15 mouse cellular contexts compared by ENCODE assay signal in genomic region chr9:69757254-69757653, GRCm38 (mm10). TPM values are rescaled to one million over a fixed set of nuclear protein-coding genes. Genes with fewer than 3 reads are reported as not detected.
A peak's percentile ranks its signal among the peaks of the same experiment; 100 is the strongest.
DNase-seq lines count a peak whose midpoint lies in the region; ATAC-seq and TF ChIP-seq lines count a peak whose summit lies in the region.
"Had no signal": no experiment of that assay in that cellular context is flagged by ENCODE, and none has a peak within 500 bp of the region (broad histone marks: within the 10 kb centered on the region; RNA-seq: fewer than 3 reads in every experiment).

No protein-coding gene starts in this region.

- ATAC-seq in forebrain, postnatal 0 days, result no peak
- ATAC-seq in forebrain, embryonic 13.5 days, result no peak
- no peak for ATAC-seq in hindbrain, embryonic 14.5 days (ENCODE audit: low FRiP score)
- no peak for ATAC-seq in midbrain, embryonic 16.5 days

- H3K27ac ChIP-seq in forebrain, postnatal 0 days (ENCODE audit: low read depth, low read length), result no peak overlapping the region
- H3K27ac ChIP-seq in forebrain, embryonic 13.5 days, result no peak overlapping the region
- 0 out of 2 replicates have a peak overlapping the region, but pooled peaks have one; percentile 12 for H3K27ac ChIP-seq in hindbrain, embryonic 14.5 days
- peak overlapping the region; percentile 33; the same call in 1 of the 2 replicates for H3K27ac ChIP-seq in midbrain, embryonic 16.5 days (ENCODE audit: low read length)
- H3K27ac ChIP-seq: embryonic facial prominence, embryonic 12.5 days; limb, embryonic 15.5 days had no signal

- TF ChIP-seq CTCF in forebrain, postnatal 0 days (IDR thresholded peaks at IDR 0.05; ENCODE audit: low read depth), result no peak

- H3K36me3 ChIP-seq in forebrain, postnatal 0 days (ENCODE audit: insufficient read depth), result no peaks in the 10 kb centered on the region
- H3K36me3 ChIP-seq in forebrain, embryonic 13.5 days (ENCODE audit: poor library complexity, severe bottlenecking), result no peaks in the 10 kb centered on the region
- no peaks in the 10 kb centered on the region for H3K36me3 ChIP-seq in hindbrain, embryonic 14.5 days (replicated peaks; ENCODE audit: control insufficient read depth, insufficient read depth)
- no peaks in the 10 kb centered on the region for H3K36me3 ChIP-seq in midbrain, embryonic 16.5 days (ENCODE audit: control insufficient read depth, insufficient read depth, low read length)
- H3K36me3 ChIP-seq: embryonic facial prominence, embryonic 12.5 days; limb, embryonic 15.5 days had no signal

- peak; percentile 35 for DNase-seq in forebrain, postnatal 0 days
- DNase-seq in hindbrain, embryonic 14.5 days (ENCODE audit: low spot score), result no peak
- peak; percentile 78 for DNase-seq in thymus, postnatal 25 days
- DNase-seq in layer of hippocampus, adult 8-10 months (ENCODE audit: low spot score in 2 of 2), result no peak
- DNase-seq in spleen, postnatal 4 days (ENCODE audit: low spot score in 2 of 2), result no peak
- no peak for DNase-seq in adrenal gland, postnatal 10 days
- DNase-seq: lung, postnatal 14 days had no signal

- H3K9me3 ChIP-seq in forebrain, postnatal 0 days (ENCODE audit: low read length), result no peaks in the 10 kb centered on the region
- no peaks in the 10 kb centered on the region for H3K9me3 ChIP-seq in forebrain, embryonic 13.5 days (replicated peaks)
- no peaks in the 10 kb centered on the region for H3K9me3 ChIP-seq in hindbrain, embryonic 14.5 days (ENCODE audit: control insufficient read depth, low read length)
- no peaks in the 10 kb centered on the region for H3K9me3 ChIP-seq in midbrain, embryonic 16.5 days (replicated peaks; ENCODE audit: control insufficient read depth, low read length, poor library complexity, severe bottlenecking)
- H3K9me3 ChIP-seq: embryonic facial prominence, embryonic 12.5 days; limb, embryonic 15.5 days had no signal

- no peak overlapping the region for H3K4me3 ChIP-seq in forebrain, postnatal 0 days (ENCODE audit: low read depth, low read length)
- H3K4me3 ChIP-seq in forebrain, embryonic 13.5 days, result no peak overlapping the region
- H3K4me3 ChIP-seq in hindbrain, embryonic 14.5 days (replicated peaks; ENCODE audit: low read length), result peak overlapping the region; percentile 36
- peak overlapping the region; percentile 21 for H3K4me3 ChIP-seq in midbrain, embryonic 16.5 days (ENCODE audit: low read depth, low read length)
- H3K4me3 ChIP-seq: embryonic facial prominence, embryonic 12.5 days; limb, embryonic 15.5 days had no signal

- WGBS in forebrain, postnatal 0 days, result 12% methylated on average over 4 of the region's 4 CpGs
- WGBS in forebrain, embryonic 13.5 days, result 8% methylated on average over 4 of the region's 4 CpGs
- WGBS in hindbrain, embryonic 14.5 days, result 7% methylated on average over 4 of the region's 4 CpGs
- 17% methylated on average over 4 of the region's 4 CpGs for WGBS in midbrain, embryonic 16.5 days

- no peak overlapping the region for H3K4me2 ChIP-seq in forebrain, postnatal 0 days (ENCODE audit: low read depth)
- no peak overlapping the region for H3K4me2 ChIP-seq in forebrain, embryonic 13.5 days
- H3K4me2 ChIP-seq in hindbrain, embryonic 14.5 days (replicated peaks), result peak overlapping the region; percentile 49
- H3K4me2 ChIP-seq in midbrain, embryonic 16.5 days (ENCODE audit: low read length), result peak overlapping the region; percentile 36
- H3K4me2 ChIP-seq: embryonic facial prominence, embryonic 12.5 days; limb, embryonic 15.5 days had no signal

- no peak overlapping the region for H3K9ac ChIP-seq in forebrain, postnatal 0 days
- no peak overlapping the region for H3K9ac ChIP-seq in forebrain, embryonic 13.5 days
- no peak overlapping the region for H3K9ac ChIP-seq in hindbrain, embryonic 14.5 days
- H3K9ac ChIP-seq in midbrain, embryonic 16.5 days (ENCODE audit: low read depth, low read length), result no peak overlapping the region
- H3K9ac ChIP-seq: embryonic facial prominence, embryonic 12.5 days; limb, embryonic 15.5 days had no signal

- H3K27me3 ChIP-seq in forebrain, postnatal 0 days (ENCODE audit: insufficient read depth, low read length), result peaks cover 91% of the 10 kb centered on the region
- peaks cover 99% of the 10 kb centered on the region for H3K27me3 ChIP-seq in forebrain, embryonic 13.5 days
- peaks cover 91% of the 10 kb centered on the region for H3K27me3 ChIP-seq in hindbrain, embryonic 14.5 days (ENCODE audit: control insufficient read depth, insufficient read depth, low read length)
- H3K27me3 ChIP-seq in midbrain, embryonic 16.5 days (ENCODE audit: control insufficient read depth, insufficient read depth, low read depth, low read length), result peaks cover 34% of the 10 kb centered on the region

- no peaks in the 10 kb centered on the region for H3K4me1 ChIP-seq in forebrain, postnatal 0 days (ENCODE audit: insufficient read depth)
- peaks cover 29% of the 10 kb centered on the region for H3K4me1 ChIP-seq in forebrain, embryonic 13.5 days
- peaks cover 2% of the 10 kb centered on the region; the same call in 1 of the 2 replicates for H3K4me1 ChIP-seq in hindbrain, embryonic 14.5 days (replicated peaks; ENCODE audit: control insufficient read depth, insufficient read depth, low read length)
- peaks cover 7% of the 10 kb centered on the region for H3K4me1 ChIP-seq in midbrain, embryonic 16.5 days (ENCODE audit: control insufficient read depth, insufficient read depth, low read length)

RNA-seq across cellular contexts. Expression of gene Foxb1, which starts 3.5 kb away (rescaled TPM):
- 2.5 and 8.7 TPM in 2 replicates for total RNA-seq in forebrain, postnatal 0 days (2014; rRNA removed)
- 0.47 and 2.0 TPM in 2 replicates for polyA plus RNA-seq in forebrain, postnatal 0 days (2015; fragmentation: Nextera tagmentation; extraction: Ambion mirVana)
- 1.6 and 3.2 TPM in 2 replicates for polyA plus RNA-seq in forebrain, embryonic 13.5 days (2015; fragmentation: Nextera tagmentation; extraction: Ambion mirVana)
- 5.2 and 6.1 TPM in 2 replicates for polyA plus RNA-seq in hindbrain, embryonic 14.5 days (2014; fragmentation: Nextera tagmentation; extraction: Ambion mirVana)
- 12.0 and 15.4 TPM in 2 replicates for polyA plus RNA-seq in midbrain, embryonic 16.5 days (2015; fragmentation: Nextera tagmentation; extraction: Ambion mirVana)
- not detected for total RNA-seq in layer of hippocampus, adult 8-10 months (2022)
- not detected for total RNA-seq in adrenal gland, postnatal 10 days (2021)
- total RNA-seq: gastrocnemius, adult 8-10 months; heart, postnatal 25 days had no signal
- polyA plus RNA-seq: C2C12; large intestine, adult 2 months; limb, embryonic 15.5 days had no signal

Comparison
In these comparisons a context has a peak if more than half of its experiments do, and no peak if none do; other contexts are left out.
1. DNase-seq: peak in forebrain, postnatal 0 days (single experiment) and thymus, postnatal 25 days (single experiment); none in hindbrain, embryonic 14.5 days (single experiment), layer of hippocampus, adult 8-10 months (0 of 2), spleen, postnatal 4 days (0 of 2) and adrenal gland, postnatal 10 days (single experiment).
2. H3K27ac ChIP-seq: peak in hindbrain, embryonic 14.5 days (single experiment) and midbrain, embryonic 16.5 days (single experiment); none in forebrain, postnatal 0 days (single experiment) and forebrain, embryonic 13.5 days (single experiment).
3. H3K4me2 ChIP-seq: peak in hindbrain, embryonic 14.5 days (single experiment) and midbrain, embryonic 16.5 days (single experiment); none in forebrain, postnatal 0 days (single experiment) and forebrain, embryonic 13.5 days (single experiment).
4. H3K4me3 ChIP-seq: peak in hindbrain, embryonic 14.5 days (single experiment) and midbrain, embryonic 16.5 days (single experiment); none in forebrain, postnatal 0 days (single experiment) and forebrain, embryonic 13.5 days (single experiment).